Mouse (Mus musculus) kidney, adult 2 months (tissue): ENCODE measurements around the gene Flcn. TPM values are rescaled to one million over a fixed set of nuclear protein-coding genes. Genes with fewer than 3 reads are reported as not detected.

ENCODE experiments used
- DNase-seq: peaks from one replicate; pipeline ENCODE4 v3.0.0; 2021
- H3K27ac ChIP-seq: fragments of 200-500 bp; 2 replicates; pipeline ENCODE4 v1.5.1; 2012; ENCODE audit warnings: low read depth, low read length, control low read depth, inconsistent platforms; ENCODE audit not compliant: insufficient read depth
- H3K27me3 ChIP-seq: fragments of 200-500 bp; replicated peaks from 2 replicates; pipeline ENCODE4 v1.6.1; 2012; ENCODE audit warnings: mild to moderate bottlenecking, moderate library complexity, low read length, inconsistent platforms; ENCODE audit not compliant: control insufficient read depth, insufficient read depth
- H3K36me3 ChIP-seq: fragments of 200-500 bp; 2 replicates; pipeline ENCODE4 v1.6.1; 2012; ENCODE audit warnings: mild to moderate bottlenecking, moderate library complexity, low read length, inconsistent platforms; ENCODE audit not compliant: control insufficient read depth, insufficient read depth
- H3K4me1 ChIP-seq: fragments of 200-500 bp; 2 replicates; pipeline ENCODE4 v1.6.1; 2011; ENCODE audit warnings: low read length; ENCODE audit not compliant: control insufficient read depth, insufficient read depth
- H3K4me3 ChIP-seq: fragments of 200-500 bp; 2 replicates; pipeline ENCODE4 v1.5.1; 2011; ENCODE audit warnings: mild to moderate bottlenecking, low read depth, low read length, control low read depth; ENCODE audit not compliant: insufficient read depth
- CTCF ChIP-seq: fragments of 200-500 bp; conservative IDR thresholded peaks from 2 replicates; pipeline ENCODE4 v1.5.1; 2011; ENCODE audit warnings: low read depth, mild to moderate bottlenecking, control low read depth, low read length, moderate library complexity, mixed read lengths; ENCODE audit not compliant: insufficient read depth, insufficient read length
- POLR2A ChIP-seq: fragments of 200-500 bp; IDR thresholded peaks from one replicate; pipeline ENCODE4 v1.6.1; 2011; ENCODE audit warnings: low read depth, low read length, control low read depth
- WGBS: fragments of 180-500 bp; shearing (Covaris S2); methylation state at CpG from one replicate; pipeline ENCODE4 v1.1.7; 2018; 5-methylcytosine and 5-hydroxymethylcytosine counted together
- polyA plus RNA-seq: library from polyadenylated mRNA; depleted of rRNA; stranded (reverse); fragments of >200 nt; gene quantifications from 2 replicates; pipeline ENCODE4 v1.2.3, GENCODE M21; 2012; rRNA removed

The Flcn gene
- polyA plus RNA-seq: 45.6 and 48.9 TPM in 2 replicates

- Histone ChIP-seq H3K4me3 (peak within 1 kb of the TSS; percentile 80), H3K27ac (peak within 1 kb of the TSS; percentile 100), H3K4me1 (peaks cover 9% of the 10 kb centered on the region; the same call in 1 of the 2 replicates), H3K27me3 (no peaks in the 10 kb centered on the region), H3K36me3 (no peaks in the 10 kb centered on the region)
- peak; percentile 91 for DNase-seq
- TF ChIP-seq CTCF (no peak), POLR2A (peak; percentile 96)
- under 1% methylated on average over 52 of the region's 52 CpGs for WGBS
Observed at GRCm38 (mm10) chr11:59809670-59810474, at the start of gene Flcn. Flcn (minus strand) TSS chr11:59810016.

- 55% methylated on average over 3 of the region's 3 CpGs for WGBS
- TF ChIP-seq POLR2A (no peak), CTCF (no peak)
- no peaks in the 10 kb centered on the region; the same call in 1 of the 2 replicates for H3K4me1 ChIP-seq
- no peak overlapping the region for H3K4me3 ChIP-seq
- H3K27ac ChIP-seq: no peak overlapping the region
- DNase-seq: no peak
- H3K36me3 ChIP-seq: no peaks in the 10 kb centered on the region
- no peaks in the 10 kb centered on the region for H3K27me3 ChIP-seq
Observed at GRCm38 (mm10) chr11:59852865-59853264, 43.0 kb upstream of the Flcn start.

- H3K4me1 ChIP-seq: no peaks in the 10 kb centered on the region; the same call in 1 of the 2 replicates
- no peak for TF ChIP-seq POLR2A
- TF ChIP-seq CTCF: no peak
- H3K36me3 ChIP-seq: no peaks in the 10 kb centered on the region
- peak; percentile 85 for DNase-seq
- H3K27ac ChIP-seq: peak overlapping the region; percentile 61
- WGBS: under 1% methylated on average over 69 of the region's 69 CpGs
- no peaks in the 10 kb centered on the region for H3K27me3 ChIP-seq
- H3K4me3 ChIP-seq: peak overlapping the region; percentile 70
Observed at GRCm38 (mm10) chr11:59847891-59848884, 38.4 kb upstream of the Flcn start.

- no peaks in the 10 kb centered on the region for H3K36me3 ChIP-seq
- H3K27ac ChIP-seq: no peak overlapping the region
- TF ChIP-seq CTCF (peak; percentile 73), POLR2A (no peak)
- H3K4me3 ChIP-seq: no peak overlapping the region
- no peaks in the 10 kb centered on the region for H3K27me3 ChIP-seq
- no peaks in the 10 kb centered on the region; the same call in 1 of the 2 replicates for H3K4me1 ChIP-seq
- DNase-seq: peak; percentile 62
- WGBS: 6% methylated on average over 2 of the region's 2 CpGs
Observed at GRCm38 (mm10) chr11:59847131-59847530, 37.3 kb upstream of the Flcn start.

GRCm38 (mm10) chr11:59846311-59846710, 36.5 kb upstream of the Flcn start:
- 98% methylated on average over 11 of the region's 11 CpGs for WGBS
- no peak for TF ChIP-seq CTCF

GRCm38 (mm10) chr11:59839459-59840126, 29.8 kb upstream of the Flcn start, which contains the start of gene Cops3:
Cops3 (minus strand) TSS chr11:59839838.
- H3K4me1 ChIP-seq: peaks cover 4% of the 10 kb centered on the region; the same call in 1 of the 2 replicates
- H3K27me3 ChIP-seq: no peaks in the 10 kb centered on the region
- no peaks in the 10 kb centered on the region for H3K36me3 ChIP-seq
- DNase-seq: peak; percentile 99
- H3K27ac ChIP-seq: peak within 1 kb of the TSS; percentile 91
- TF ChIP-seq CTCF (no peak), POLR2A (peak; percentile 30)
- WGBS: under 1% methylated on average over 43 of the region's 43 CpGs
- H3K4me3 ChIP-seq: peak within 1 kb of the TSS; percentile 90

More at GRCm38 (mm10) chr11:59846311-59846710, 36.5 kb upstream of the Flcn start:
- H3K36me3 ChIP-seq: no peaks in the 10 kb centered on the region
- no peaks in the 10 kb centered on the region for H3K27me3 ChIP-seq
- no peaks in the 10 kb centered on the region; the same call in 1 of the 2 replicates for H3K4me1 ChIP-seq
- no peak overlapping the region for H3K27ac ChIP-seq
- DNase-seq: no peak
- H3K4me3 ChIP-seq: no peak overlapping the region
